Mouse (Mus musculus) cerebellum, adult 2 months (tissue): ENCODE measurements around the gene Syne2.

ENCODE experiments used
- CTCF ChIP-seq: fragments of 200-500 bp; IDR thresholded peaks from 2 replicates; pipeline ENCODE4 v1.5.1; 2011; ENCODE audit warnings: low read depth, mild to moderate bottlenecking, control low read depth, low read length, moderate library complexity, borderline replicate concordance; ENCODE audit not compliant: insufficient read depth
- POLR2A ChIP-seq: fragments of 200-500 bp; IDR thresholded peaks from 2 replicates; pipeline ENCODE4 v1.6.1; 2011; ENCODE audit warnings: low read length, control low read depth, borderline replicate concordance; ENCODE audit not compliant: insufficient read depth

- TF ChIP-seq POLR2A (no peak), CTCF (no peak)
Measured at GRCm38 (mm10) chr12:75784271-75784751, 33.6 kb upstream of the Syne2 start.
